Mouse (Mus musculus) erythroblast, embryonic 14.5 days (primary cell): ENCODE measurements around the gene Pgr.

ENCODE experiments used
- GATA1 ChIP-seq: IDR thresholded peaks from 2 replicates; pipeline ENCODE4 v1.6.1; 2012; ENCODE audit warnings: low read length, inconsistent platforms, mixed read lengths
- TAL1 ChIP-seq: IDR thresholded peaks from 3 replicates; pipeline ENCODE4 v1.6.1; 2012; ENCODE audit warnings: low read length, inconsistent platforms, mixed read lengths

DNA sequence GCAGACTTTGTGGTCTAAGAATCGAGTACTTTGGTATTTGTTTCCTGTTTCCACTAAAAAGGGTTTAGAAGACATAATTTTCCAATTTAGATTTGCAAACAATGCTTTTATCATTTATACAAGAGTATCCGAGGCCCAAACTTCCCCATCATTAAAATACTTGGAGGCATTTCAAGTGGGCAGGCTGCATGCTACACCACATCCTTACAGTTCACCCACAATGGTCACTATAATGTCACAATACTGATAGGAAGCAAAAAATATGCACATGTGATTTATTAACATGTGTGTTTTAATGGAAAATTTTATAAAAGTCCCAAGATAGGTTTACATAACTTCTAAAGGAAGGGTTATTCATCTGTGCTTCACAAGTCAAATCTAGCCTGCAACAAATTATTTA is 96.9 kb downstream of the Pgr start:
- TF ChIP-seq GATA1 (no peak), TAL1 (no peak)
